Mouse (Mus musculus) liver, embryonic 14.5 days (tissue): ENCODE measurements at regions not wholly inside any gene's neighbourhood (a gene's known extent, or its start where the extent isn't known, plus 50 kb on each side); places are given as distances from the start of the nearest gene placed in this dataset.

Source experiments
- ATAC-seq: fragments of 200-750 bp; cut with Nextera tagmentation; 2 replicates; pipeline ENCODE4 v1.8.0; 2017; ENCODE audit warnings: moderate number of reproducible peaks, mild to moderate bottlenecking, moderate library complexity; ENCODE audit not compliant: insufficient read depth
- DNase-seq, 3 experiments: peaks; one replicate each; pipeline ENCODE4 v3.0.0-alpha.2; 2012 to 2013; ENCODE audit warnings: low read depth in 3 of 3, low spot score in 3 of 3
- H3K27ac ChIP-seq: fragments of 300-500 bp; sonication (generic); 2 replicates; pipeline ENCODE4 v1.5.1; 2014; ENCODE audit warnings: moderate library complexity, mild to moderate bottlenecking, control low read depth, inconsistent platforms
- H3K27me3 ChIP-seq: fragments of 300-500 bp; sonication (generic); 2 replicates; pipeline ENCODE4 v1.6.1; 2014; ENCODE audit warnings: mild to moderate bottlenecking, low read length, moderate library complexity; ENCODE audit not compliant: control insufficient read depth, insufficient read depth
- H3K36me3 ChIP-seq: fragments of 300-500 bp; sonication (generic); replicated peaks from 2 replicates; pipeline ENCODE4 v1.6.1; 2014; ENCODE audit warnings: low read depth; ENCODE audit not compliant: control insufficient read depth, insufficient read depth
- H3K4me1 ChIP-seq, 2 experiments: fragments of 200-500 bp in 1 of 2; fragments of 300-500 bp in 1 of 2; sonication (generic) in 1 of 2; replicated peaks; 2 replicates each; pipeline ENCODE4 v1.6.1; 2012 to 2014; ENCODE audit warnings: antibody characterized with exemption in 1 of 2, inconsistent platforms in 1 of 2, low read length in 1 of 2; ENCODE audit not compliant: control insufficient read depth in 2 of 2, insufficient read depth in 2 of 2
- H3K4me2 ChIP-seq: fragments of 300-500 bp; sonication (generic); 2 replicates; pipeline ENCODE4 v1.6.1; 2014; ENCODE audit warnings: low read depth, mild to moderate bottlenecking, control low read depth, moderate library complexity
- H3K4me3 ChIP-seq, 2 experiments: fragments of 200-500 bp in 1 of 2; fragments of 300-500 bp in 1 of 2; sonication (generic) in 1 of 2; 2 replicates each; pipeline ENCODE4 v1.5.1; 2012 to 2014; ENCODE audit warnings: low read depth in 2 of 2, low read length in 2 of 2, mild to moderate bottlenecking in 2 of 2, control low read depth in 1 of 2, inconsistent platforms in 1 of 2, moderate library complexity in 1 of 2; ENCODE audit not compliant: insufficient read depth in 1 of 2
- H3K9ac ChIP-seq: fragments of 300-500 bp; sonication (generic); replicated peaks from 2 replicates; pipeline ENCODE4 v1.6.1; 2014; ENCODE audit warnings: mild to moderate bottlenecking, control low read depth, moderate library complexity
- H3K9me3 ChIP-seq: fragments of 300-500 bp; sonication (generic); 2 replicates; pipeline ENCODE4 v1.6.1; 2016; ENCODE audit warnings: low read length, mixed read lengths; ENCODE audit not compliant: control insufficient read depth
- CTCF ChIP-seq: IDR thresholded peaks from 2 replicates; pipeline ENCODE4 v1.5.1; 2016; ENCODE audit warnings: antibody characterized with exemption, low read depth, control low read depth
- EP300 ChIP-seq: IDR thresholded peaks from 2 replicates; pipeline ENCODE4 v1.6.1; 2016; ENCODE audit warnings: antibody characterized with exemption, low read depth
- WGBS: fragments of 180-500 bp; shearing (Covaris S2); extraction: QIAGEN DNeasy Blood & Tissue Kit; methylation state at CpG from one replicate; pipeline ENCODE4 v1.1.7; 2014; ENCODE audit not compliant: insufficient replicate concordance; 5-methylcytosine and 5-hydroxymethylcytosine counted together

GRCm38 (mm10) chr7:34587239-34587638 is 69.3 kb downstream of the Kctd15 start:
- Histone ChIP-seq H3K27ac (no peak overlapping the region), H3K4me2 (no peak overlapping the region), H3K9ac (no peak overlapping the region), H3K9me3 (no peaks in the 10 kb centered on the region), H3K4me1 (no peaks in the 10 kb centered on the region), H3K36me3 (no peaks in the 10 kb centered on the region), H3K4me3 (no peak overlapping the region), H3K27me3 (no peaks in the 10 kb centered on the region)
- no peak for DNase-seq
- TF ChIP-seq CTCF (no peak), EP300 (no peak)
- no peak for ATAC-seq
- 78% methylated on average over 3 of the region's 3 CpGs for WGBS

- DNase-seq = no peak
- no peaks in the 10 kb centered on the region for H3K27me3 ChIP-seq
- no peak overlapping the region for H3K27ac ChIP-seq
- no peaks in the 10 kb centered on the region for H3K9me3 ChIP-seq
- 44% methylated on average over 4 of the region's 4 CpGs for WGBS
- TF ChIP-seq EP300 (no peak), CTCF (no peak)
- H3K9ac ChIP-seq = no peak overlapping the region
- no peaks in the 10 kb centered on the region for H3K4me1 ChIP-seq
- H3K36me3 ChIP-seq = no peaks in the 10 kb centered on the region
- no peak overlapping the region for H3K4me3 ChIP-seq
- ATAC-seq = no peak
- H3K4me2 ChIP-seq = no peak overlapping the region
These were observed 71.1 kb downstream of the Kctd15 start for GRCm38 (mm10) chr7:34585312-34585865.

- 66% methylated on average over 7 of the region's 7 CpGs for WGBS
- H3K4me1 ChIP-seq = no peaks in the 10 kb centered on the region
These were observed 71.7 kb downstream of the Kctd15 start for GRCm38 (mm10) chr7:34584870-34585269.

GRCm38 (mm10) chr7:34580866-34581265 is 75.7 kb downstream of the Kctd15 start:
- H3K27me3 ChIP-seq = no peaks in the 10 kb centered on the region
- TF ChIP-seq EP300 (no peak), CTCF (no peak)
- no peak overlapping the region for H3K27ac ChIP-seq
- H3K4me1 ChIP-seq = no peaks in the 10 kb centered on the region
- no peaks in the 10 kb centered on the region for H3K36me3 ChIP-seq
- ATAC-seq = no peak
- H3K4me3 ChIP-seq = no peak overlapping the region
- 67% methylated on average over 9 of the region's 9 CpGs for WGBS
- no peak overlapping the region for H3K9ac ChIP-seq
- no peaks in the 10 kb centered on the region for H3K9me3 ChIP-seq
- H3K4me2 ChIP-seq = no peak overlapping the region
- DNase-seq = no peak

More at GRCm38 (mm10) chr7:34584870-34585269, 71.7 kb downstream of the Kctd15 start:
- no peaks in the 10 kb centered on the region for H3K36me3 ChIP-seq
- no peaks in the 10 kb centered on the region for H3K27me3 ChIP-seq
- ATAC-seq (no peak), DNase-seq (no peak)
- H3K27ac ChIP-seq = no peak overlapping the region
- H3K4me2 ChIP-seq = no peak overlapping the region
- TF ChIP-seq EP300 (no peak), CTCF (no peak)
- no peak overlapping the region for H3K4me3 ChIP-seq
- no peak overlapping the region for H3K9ac ChIP-seq
- no peaks in the 10 kb centered on the region for H3K9me3 ChIP-seq

- Histone ChIP-seq H3K9ac (no peak overlapping the region), H3K4me3 (no peak overlapping the region), H3K36me3 (no peaks in the 10 kb centered on the region), H3K4me1 (no peaks in the 10 kb centered on the region), H3K27ac (no peak overlapping the region), H3K4me2 (no peak overlapping the region), H3K9me3 (no peaks in the 10 kb centered on the region), H3K27me3 (no peaks in the 10 kb centered on the region)
- TF ChIP-seq EP300 (no peak), CTCF (no peak)
- 43% methylated on average over 10 of the region's 10 CpGs for WGBS
- ATAC-seq (no peak), DNase-seq (no peak)
These were observed 85.2 kb downstream of the Kctd15 start for GRCm38 (mm10) chr7:34571295-34571694.
